Mouse (Mus musculus): ENCODE results near the gene Cyp19a1.

DNA sequence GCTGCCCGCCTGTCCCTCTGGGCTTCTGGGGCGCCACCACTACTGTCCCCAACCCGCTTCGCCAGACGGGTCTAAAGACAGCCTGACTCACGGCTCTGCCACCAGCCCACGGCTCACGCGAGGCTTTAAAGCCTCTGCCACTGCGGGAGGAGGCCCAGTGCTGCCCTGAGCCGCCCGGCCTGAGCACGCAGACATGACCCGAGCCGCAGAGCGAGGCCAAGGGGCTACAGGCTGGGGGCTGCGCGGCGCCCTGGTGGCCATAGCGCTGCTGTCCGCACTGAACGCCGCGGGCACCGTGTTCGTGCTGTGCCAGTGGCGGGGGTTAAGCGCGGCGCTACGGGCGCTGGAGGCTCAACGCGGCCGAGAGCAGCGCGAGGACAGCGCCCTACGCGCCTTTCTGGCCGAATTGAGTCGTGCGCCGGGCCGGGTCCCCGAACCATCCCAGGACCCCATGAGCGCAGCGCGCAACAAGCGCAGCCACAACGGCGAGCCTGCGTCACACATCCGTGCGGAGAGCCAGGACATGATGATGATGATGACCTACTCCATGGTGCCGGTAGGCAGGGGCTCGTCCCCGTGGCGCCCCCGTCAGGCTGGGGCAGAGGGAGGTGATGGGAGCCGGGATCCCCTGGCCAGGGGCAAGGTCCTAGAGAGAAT lies 18.5 kb upstream of the Cyp19a1 start, which contains the start of gene Gldn:
- TF ChIP-seq EP300 (IDR thresholded peaks at IDR 0.05; ENCODE audit: insufficient read depth, low read depth, low read length): no peak
- no peak for TF ChIP-seq CTCF (IDR thresholded peaks at IDR 0.05)
- no peak for TF ChIP-seq POLR2A (IDR thresholded peaks at IDR 0.05; ENCODE audit: insufficient read depth, low read depth, low read length)
